Mouse (Mus musculus): ENCODE data around the gene Cacna2d4. TPM values are rescaled to one million over a fixed set of nuclear protein-coding genes. Genes with fewer than 3 reads are reported as not detected.
A peak's percentile ranks its signal among the peaks of the same experiment; 100 is the strongest.

Cacna2d4 gene
- polyA plus RNA-seq, 1 experiment from 2014 or later = 0.23 TPM

DNA sequence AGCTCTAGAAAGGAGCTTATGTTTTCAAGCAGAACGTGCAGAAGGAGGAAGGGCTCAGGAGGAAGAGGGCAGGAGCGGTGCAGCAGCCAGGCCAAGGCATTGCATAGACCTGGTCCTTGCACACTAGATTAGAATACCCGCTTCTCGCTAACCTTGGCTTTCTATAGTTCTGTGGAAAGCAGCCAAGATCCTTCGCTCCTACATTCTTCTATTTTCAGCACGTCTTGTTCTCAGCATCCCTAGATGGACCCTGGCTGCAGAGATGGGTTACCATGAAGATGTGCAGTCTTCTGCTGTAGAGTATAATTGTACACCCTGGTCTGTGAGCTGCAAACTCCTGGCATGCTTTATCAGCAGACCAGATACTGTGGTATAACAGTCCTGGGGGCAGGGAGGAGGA is 22.1 kb upstream of the Cacna2d4 start:
- 79% methylated on average over 6 of the region's 6 CpGs for WGBS
- no peak overlapping the region for H3K4me2 ChIP-seq (replicated peaks; ENCODE audit: low read depth, low read length)
- no peak for ATAC-seq (ENCODE audit: insufficient number of reproducible peaks, insufficient read depth, low FRiP score, low read depth)

DNA sequence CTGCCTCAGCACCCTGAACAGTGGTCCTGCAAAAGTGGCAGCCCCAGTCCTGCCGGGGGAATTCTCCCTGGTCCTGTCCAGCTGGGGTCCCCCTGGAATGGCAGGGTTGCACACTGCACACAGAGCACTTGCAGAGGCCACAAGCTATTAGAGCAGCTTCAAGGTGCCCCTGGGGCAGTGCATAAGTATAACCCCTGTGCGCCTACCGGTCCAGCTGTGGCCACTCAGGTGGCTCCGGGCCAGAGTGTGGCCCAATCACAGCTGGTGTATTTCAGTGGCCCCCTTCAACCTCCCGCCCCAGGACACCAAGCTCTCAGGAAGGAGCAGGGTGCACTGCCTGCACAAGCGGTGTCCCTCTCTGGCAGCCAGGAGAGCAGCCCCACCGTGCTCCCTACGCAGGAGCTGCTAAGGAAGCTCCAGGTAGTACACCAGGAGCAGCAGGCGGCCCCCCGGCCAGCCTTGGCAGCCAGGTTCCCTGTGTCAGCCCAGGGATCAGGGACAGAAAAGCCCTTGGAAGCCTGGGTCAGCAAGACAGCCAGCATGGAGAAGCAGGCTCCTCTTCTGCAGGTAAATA is 21.2 kb upstream of the Cacna2d4 start:
- no peak overlapping the region for H3K4me2 ChIP-seq (replicated peaks; ENCODE audit: low read depth, low read length)
- no peak overlapping the region for H3K27ac ChIP-seq (ENCODE audit: low read length)
- no peak overlapping the region for H3K4me3 ChIP-seq (ENCODE audit: low read depth, low read length)
- H3K27me3 ChIP-seq (ENCODE audit: control insufficient read depth, insufficient read depth, low read length) = no peaks in the 10 kb centered on the region
- H3K36me3 ChIP-seq (ENCODE audit: control insufficient read depth, insufficient read depth, low read length) = 0 out of 2 replicates have a peak, but pooled peaks cover 5% of the 10 kb centered on the region
- H3K9me3 ChIP-seq (ENCODE audit: control insufficient read depth, low read depth, low read length) = no peaks in the 10 kb centered on the region
- no peak for ATAC-seq (ENCODE audit: insufficient number of reproducible peaks, insufficient read depth, low FRiP score, low read depth)
- H3K4me1 ChIP-seq (ENCODE audit: control insufficient read depth, insufficient read depth, low read length) = no peaks in the 10 kb centered on the region
- WGBS = 79% methylated on average over 10 of the region's 10 CpGs
- no peak overlapping the region for H3K9ac ChIP-seq (replicated peaks; ENCODE audit: low read depth, low read length)

More for the DNA sequence above, 22.1 kb upstream of the Cacna2d4 start:
- 0 out of 2 replicates have a peak, but pooled peaks cover 5% of the 10 kb centered on the region for H3K36me3 ChIP-seq (ENCODE audit: control insufficient read depth, insufficient read depth, low read length)
- H3K9me3 ChIP-seq (ENCODE audit: control insufficient read depth, low read depth, low read length) = no peaks in the 10 kb centered on the region
- no peaks in the 10 kb centered on the region for H3K4me1 ChIP-seq (ENCODE audit: control insufficient read depth, insufficient read depth, low read length)
- H3K27me3 ChIP-seq (ENCODE audit: control insufficient read depth, insufficient read depth, low read length) = no peaks in the 10 kb centered on the region
- H3K4me3 ChIP-seq (ENCODE audit: low read depth, low read length) = no peak overlapping the region
- H3K27ac ChIP-seq (ENCODE audit: low read length) = no peak overlapping the region
- H3K9ac ChIP-seq (replicated peaks; ENCODE audit: low read depth, low read length) = no peak overlapping the region

DNA sequence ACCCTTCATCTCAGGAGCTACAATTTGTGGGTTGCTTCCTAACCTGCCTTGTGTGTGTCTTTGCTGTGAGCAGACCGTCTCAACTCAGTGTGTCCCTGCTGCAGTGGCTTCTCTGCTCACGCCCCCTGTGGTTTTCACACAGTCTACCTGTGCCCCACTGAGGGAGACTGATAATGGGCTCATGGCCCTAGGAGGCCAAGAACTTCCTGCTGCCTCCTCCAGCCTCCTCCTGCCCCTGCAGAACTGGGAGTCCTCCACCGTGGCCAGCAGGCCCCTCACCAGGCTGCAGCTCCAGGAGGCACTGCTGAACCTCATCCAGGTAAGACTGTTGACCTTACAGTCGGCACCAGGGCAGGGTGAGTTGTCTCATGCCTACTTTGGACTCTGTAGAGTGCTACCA is 18.7 kb upstream of the Cacna2d4 start:
- H3K9ac ChIP-seq (replicated peaks; ENCODE audit: low read depth, low read length) = no peak overlapping the region
- WGBS = 61% methylated on average over 4 of the region's 4 CpGs
- ATAC-seq (ENCODE audit: insufficient number of reproducible peaks, insufficient read depth, low FRiP score, low read depth) = no peak

DNA sequence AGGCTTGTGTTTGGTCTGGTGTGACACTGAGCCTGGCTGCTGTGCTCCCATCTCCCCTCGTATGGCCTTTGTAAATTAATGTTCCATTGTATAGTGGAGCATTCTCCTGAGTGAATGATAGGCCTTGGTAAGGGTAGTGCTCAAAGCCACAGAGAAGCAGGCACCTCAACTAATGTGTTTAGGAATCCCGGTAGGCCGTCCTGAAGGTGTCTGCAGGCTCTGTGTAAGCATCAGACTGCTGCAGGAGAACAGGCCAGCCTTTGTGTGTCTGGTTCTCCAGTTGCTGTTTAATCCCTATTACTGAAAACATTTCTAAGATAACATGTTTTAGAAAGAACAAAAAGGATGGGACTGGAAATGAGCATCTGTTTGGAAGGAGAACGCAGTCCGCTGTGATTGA is 17.7 kb upstream of the Cacna2d4 start:
- WGBS = 82% methylated on average over 5 of the region's 5 CpGs
- Histone ChIP-seq H3K4me3 (ENCODE audit: low read depth, low read length) (no peak overlapping the region), H3K4me2 (replicated peaks; ENCODE audit: low read depth, low read length) (no peak overlapping the region), H3K27me3 (ENCODE audit: control insufficient read depth, insufficient read depth, low read length) (no peaks in the 10 kb centered on the region), H3K4me1 (ENCODE audit: control insufficient read depth, insufficient read depth, low read length) (no peaks in the 10 kb centered on the region), H3K9ac (replicated peaks; ENCODE audit: low read depth, low read length) (no peak overlapping the region), H3K9me3 (ENCODE audit: control insufficient read depth, low read depth, low read length) (no peaks in the 10 kb centered on the region), H3K36me3 (ENCODE audit: control insufficient read depth, insufficient read depth, low read length) (peaks cover 5% of the 10 kb centered on the region; the same call in 1 of the 2 replicates), H3K27ac (ENCODE audit: low read length) (no peak overlapping the region)
- no peak for ATAC-seq (ENCODE audit: insufficient number of reproducible peaks, insufficient read depth, low FRiP score, low read depth)

More for the DNA sequence above, 18.7 kb upstream of the Cacna2d4 start:
- Histone ChIP-seq H3K4me3 (ENCODE audit: low read depth, low read length) (no peak overlapping the region), H3K27ac (ENCODE audit: low read length) (no peak overlapping the region), H3K36me3 (ENCODE audit: control insufficient read depth, insufficient read depth, low read length) (peaks cover 5% of the 10 kb centered on the region; the same call in 1 of the 2 replicates), H3K9me3 (ENCODE audit: control insufficient read depth, low read depth, low read length) (no peaks in the 10 kb centered on the region), H3K27me3 (ENCODE audit: control insufficient read depth, insufficient read depth, low read length) (no peaks in the 10 kb centered on the region), H3K4me2 (replicated peaks; ENCODE audit: low read depth, low read length) (no peak overlapping the region), H3K4me1 (ENCODE audit: control insufficient read depth, insufficient read depth, low read length) (no peaks in the 10 kb centered on the region)

DNA sequence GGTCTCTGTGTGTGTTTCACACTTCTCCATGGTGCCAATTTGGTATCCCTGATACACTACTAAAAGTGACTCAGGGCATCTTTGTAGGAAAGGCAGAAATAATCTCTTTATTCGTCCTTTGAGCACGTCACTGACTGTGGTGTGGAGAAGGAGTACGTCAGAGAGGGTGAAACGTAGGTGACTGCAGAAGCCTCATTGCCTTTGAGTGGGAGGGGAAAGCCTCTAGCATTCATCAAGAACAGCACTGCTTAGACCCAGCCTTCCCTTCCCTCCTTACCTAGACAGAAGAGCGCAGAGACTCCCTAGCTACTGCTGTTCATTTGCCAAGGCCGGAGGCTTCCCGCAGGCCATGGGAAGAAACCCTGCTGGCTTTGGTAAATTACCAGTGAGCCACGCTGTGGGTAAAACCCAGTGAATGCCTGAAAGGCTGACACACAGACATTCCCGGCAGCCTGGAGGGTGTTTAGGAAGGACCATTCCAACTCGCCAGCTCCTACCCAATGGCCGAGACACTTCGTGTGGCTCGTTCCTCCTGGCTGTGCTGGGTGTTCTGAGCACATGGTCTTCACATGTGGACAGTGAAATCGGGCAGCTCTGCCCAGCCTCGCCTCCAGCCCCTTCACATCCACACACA is 17.0 kb upstream of the Cacna2d4 start:
- no peak overlapping the region for H3K27ac ChIP-seq (ENCODE audit: low read length)
- H3K4me3 ChIP-seq (ENCODE audit: low read depth, low read length) = no peak overlapping the region
- H3K9me3 ChIP-seq (ENCODE audit: control insufficient read depth, low read depth, low read length) = no peaks in the 10 kb centered on the region
- no peak overlapping the region for H3K9ac ChIP-seq (replicated peaks; ENCODE audit: low read depth, low read length)
- no peak overlapping the region for H3K4me2 ChIP-seq (replicated peaks; ENCODE audit: low read depth, low read length)
- H3K4me1 ChIP-seq (ENCODE audit: control insufficient read depth, insufficient read depth, low read length) = no peaks in the 10 kb centered on the region
- no peaks in the 10 kb centered on the region for H3K27me3 ChIP-seq (ENCODE audit: control insufficient read depth, insufficient read depth, low read length)
- WGBS = 84% methylated on average over 15 of the region's 15 CpGs
- no peak for ATAC-seq (ENCODE audit: insufficient number of reproducible peaks, insufficient read depth, low FRiP score, low read depth)
- peaks cover 2% of the 10 kb centered on the region; the same call in 1 of the 2 replicates for H3K36me3 ChIP-seq (ENCODE audit: control insufficient read depth, insufficient read depth, low read length)

DNA sequence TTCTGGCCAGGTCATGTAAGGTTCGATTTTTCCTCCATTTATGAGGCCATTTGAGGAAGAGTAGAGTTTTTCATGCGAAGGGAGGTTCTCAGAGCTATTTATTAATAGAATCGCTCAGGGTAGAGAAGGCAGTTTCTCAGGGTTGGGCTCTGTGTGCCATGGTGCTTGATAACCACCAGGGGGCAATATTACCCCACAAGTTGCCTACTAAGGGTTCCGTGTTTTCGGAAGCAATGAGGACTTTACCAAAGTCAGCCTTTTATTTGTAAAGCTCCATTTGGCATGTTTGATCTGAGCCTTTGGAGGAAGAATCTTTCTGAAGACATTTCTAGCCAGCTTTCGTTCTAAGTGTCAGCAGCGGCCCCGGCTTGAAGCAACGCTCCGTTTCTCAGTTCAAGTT is 16.0 kb upstream of the Cacna2d4 start:
- H3K4me2 ChIP-seq (replicated peaks; ENCODE audit: low read depth, low read length) = no peak overlapping the region
- 52% methylated on average over 10 of the region's 10 CpGs for WGBS

DNA sequence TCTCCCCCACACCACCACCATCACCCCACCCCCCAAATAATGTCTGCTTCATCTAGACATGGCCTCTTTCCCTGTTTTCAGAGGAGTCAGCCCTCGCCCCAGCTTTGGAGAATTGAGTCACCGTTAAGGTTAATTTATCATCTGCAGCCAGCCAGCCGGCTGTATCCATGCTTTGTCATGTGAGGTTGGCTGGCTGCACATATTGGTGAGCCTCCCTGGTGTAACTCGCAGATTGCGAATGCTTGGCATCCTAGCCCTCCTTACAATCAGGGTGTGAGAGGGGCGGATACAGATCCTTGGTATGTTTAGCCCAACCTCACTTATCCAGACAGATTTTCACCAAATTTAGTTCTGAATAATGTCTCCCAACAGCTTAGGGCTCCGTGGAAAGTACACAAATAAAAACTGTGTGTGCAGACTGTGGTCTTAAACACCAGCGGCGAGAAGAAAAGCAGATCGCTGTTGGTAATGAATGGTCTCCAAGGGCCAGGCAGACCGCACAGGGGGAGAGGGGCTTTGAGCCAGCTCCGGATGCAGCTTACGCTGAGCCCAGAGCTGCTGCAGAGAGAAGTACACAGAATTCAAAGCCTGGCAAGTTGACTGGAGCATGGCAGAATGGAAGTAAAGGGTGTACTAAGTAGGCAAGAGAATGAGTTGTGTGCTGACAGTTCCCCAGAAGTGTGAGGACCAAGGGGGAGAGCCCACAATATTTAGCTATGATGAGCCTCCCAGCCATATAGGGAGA is 11.7 kb upstream of the Cacna2d4 start:
- no peak overlapping the region; the same call in 1 of the 2 replicates for H3K27ac ChIP-seq (ENCODE audit: low read length)
- 52% methylated on average over 13 of the region's 13 CpGs for WGBS
- no peak overlapping the region for H3K4me2 ChIP-seq (replicated peaks; ENCODE audit: low read depth, low read length)
- no peak for ATAC-seq (ENCODE audit: insufficient number of reproducible peaks, insufficient read depth, low FRiP score, low read depth)
- no peaks in the 10 kb centered on the region for H3K4me1 ChIP-seq (ENCODE audit: control insufficient read depth, insufficient read depth, low read length)
- no peaks in the 10 kb centered on the region; the same call in 1 of the 2 replicates for H3K36me3 ChIP-seq (ENCODE audit: control insufficient read depth, insufficient read depth, low read length)
- H3K4me3 ChIP-seq (ENCODE audit: low read depth, low read length) = no peak overlapping the region
- no peak overlapping the region for H3K9ac ChIP-seq (replicated peaks; ENCODE audit: low read depth, low read length)
- H3K27me3 ChIP-seq (ENCODE audit: control insufficient read depth, insufficient read depth, low read length) = no peaks in the 10 kb centered on the region
- no peaks in the 10 kb centered on the region for H3K9me3 ChIP-seq (ENCODE audit: control insufficient read depth, low read depth, low read length)

More for the DNA sequence above, 16.0 kb upstream of the Cacna2d4 start:
- ATAC-seq (ENCODE audit: insufficient number of reproducible peaks, insufficient read depth, low FRiP score, low read depth) = peak; percentile 61; the same call in 1 of the 2 replicates
- Histone ChIP-seq H3K27ac (ENCODE audit: low read length) (no peak overlapping the region), H3K36me3 (ENCODE audit: control insufficient read depth, insufficient read depth, low read length) (no peaks in the 10 kb centered on the region; the same call in 1 of the 2 replicates), H3K9me3 (ENCODE audit: control insufficient read depth, low read depth, low read length) (no peaks in the 10 kb centered on the region), H3K9ac (replicated peaks; ENCODE audit: low read depth, low read length) (no peak overlapping the region), H3K27me3 (ENCODE audit: control insufficient read depth, insufficient read depth, low read length) (no peaks in the 10 kb centered on the region), H3K4me1 (ENCODE audit: control insufficient read depth, insufficient read depth, low read length) (no peaks in the 10 kb centered on the region), H3K4me3 (ENCODE audit: low read depth, low read length) (no peak overlapping the region)

DNA sequence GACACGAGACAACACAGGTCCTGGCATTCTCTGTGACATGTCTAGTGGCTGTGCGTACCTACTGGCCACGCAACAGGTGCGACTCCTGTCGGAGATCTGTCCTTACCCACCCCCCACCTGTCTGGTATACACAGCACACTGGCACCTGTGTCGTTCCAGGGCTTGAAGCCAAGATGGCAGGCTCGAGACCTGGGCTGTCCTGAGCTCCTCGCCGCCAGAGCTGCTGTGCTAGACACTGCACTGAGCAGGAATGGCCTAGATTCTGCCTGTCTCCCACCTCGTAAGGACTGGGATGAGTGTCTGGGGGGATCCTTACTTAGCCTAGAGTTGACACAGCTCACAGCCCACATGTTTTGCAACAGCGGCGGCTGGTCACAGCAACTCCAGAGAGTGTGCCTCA is 11.1 kb upstream of the Cacna2d4 start:
- H3K27me3 ChIP-seq (ENCODE audit: control insufficient read depth, insufficient read depth, low read length) = no peaks in the 10 kb centered on the region
- no peaks in the 10 kb centered on the region for H3K4me1 ChIP-seq (ENCODE audit: control insufficient read depth, insufficient read depth, low read length)
- H3K9ac ChIP-seq (replicated peaks; ENCODE audit: low read depth, low read length) = no peak overlapping the region
- H3K9me3 ChIP-seq (ENCODE audit: control insufficient read depth, low read depth, low read length) = no peaks in the 10 kb centered on the region
- no peaks in the 10 kb centered on the region; the same call in 1 of the 2 replicates for H3K36me3 ChIP-seq (ENCODE audit: control insufficient read depth, insufficient read depth, low read length)
- no peak for ATAC-seq (ENCODE audit: insufficient number of reproducible peaks, insufficient read depth, low FRiP score, low read depth)
- no peak overlapping the region for H3K4me3 ChIP-seq (ENCODE audit: low read depth, low read length)
- H3K4me2 ChIP-seq (replicated peaks; ENCODE audit: low read depth, low read length) = no peak overlapping the region
- 81% methylated on average over 12 of the region's 12 CpGs for WGBS
- no peak overlapping the region for H3K27ac ChIP-seq (ENCODE audit: low read length)

Data from stomach, embryonic 14.5 days (tissue).